Mouse (Mus musculus) forebrain, postnatal 0 days (tissue): ENCODE measurements around the gene Fam20a. TPM values are rescaled to one million over a fixed set of nuclear protein-coding genes. Genes with fewer than 3 reads are reported as not detected.
"Not testable (repeated sequence)": the region's sequence is repeated elsewhere in the genome, so short reads cannot be mapped to it uniquely, and the experiment has no call there.

Experiments used
- ATAC-seq: fragments of 200-750 bp; cut with Nextera tagmentation; 2 replicates; pipeline ENCODE4 v1.8.0; 2017; ENCODE audit warnings: mild to moderate bottlenecking, moderate library complexity
- DNase-seq: peaks from one replicate; pipeline ENCODE4 v3.0.0-alpha.2; 2015
- H3K27ac ChIP-seq: fragments of 300-500 bp; sonication (generic); 2 replicates; pipeline ENCODE4 v1.5.1; 2014; ENCODE audit warnings: low read depth, mild to moderate bottlenecking, antibody characterized with exemption, low read length, moderate library complexity, mixed read lengths
- H3K27me3 ChIP-seq: fragments of 300-500 bp; sonication (generic); 2 replicates; pipeline ENCODE4 v1.6.1; 2014; ENCODE audit warnings: mild to moderate bottlenecking, low read length, mixed read lengths; ENCODE audit not compliant: insufficient read depth
- H3K36me3 ChIP-seq: fragments of 300-500 bp; sonication (generic); 2 replicates; pipeline ENCODE4 v1.6.1; 2014; ENCODE audit warnings: mild to moderate bottlenecking, moderate library complexity; ENCODE audit not compliant: insufficient read depth
- H3K4me1 ChIP-seq: fragments of 300-500 bp; sonication (generic); 2 replicates; pipeline ENCODE4 v1.6.1; 2014; ENCODE audit warnings: antibody characterized with exemption; ENCODE audit not compliant: insufficient read depth
- H3K4me2 ChIP-seq: fragments of 300-500 bp; sonication (generic); 2 replicates; pipeline ENCODE4 v1.6.1; 2014; ENCODE audit warnings: low read depth, mild to moderate bottlenecking, moderate library complexity
- H3K4me3 ChIP-seq: fragments of 300-500 bp; sonication (generic); 2 replicates; pipeline ENCODE4 v1.5.1; 2014; ENCODE audit warnings: low read depth, low read length, mixed read lengths
- H3K9ac ChIP-seq: fragments of 300-500 bp; sonication (generic); 2 replicates; pipeline ENCODE4 v1.6.1; 2014; ENCODE audit warnings: mild to moderate bottlenecking
- H3K9me3 ChIP-seq: fragments of 300-500 bp; sonication (generic); 2 replicates; pipeline ENCODE4 v1.6.1; 2016; ENCODE audit warnings: low read length
- CTCF ChIP-seq: sonication (generic); IDR thresholded peaks from 2 replicates; pipeline ENCODE4 v1.5.1; 2016; ENCODE audit warnings: antibody characterized with exemption, control low read depth, low read depth
- WGBS: fragments of 180-500 bp; shearing (Covaris S2); extraction: QIAGEN DNeasy Blood & Tissue Kit; methylation state at CpG from one replicate; pipeline ENCODE4 v1.1.7; 2014; 5-methylcytosine and 5-hydroxymethylcytosine counted together
- polyA plus RNA-seq: library from polyadenylated mRNA; unstranded; fragments of >200 nt; fragmentation: Nextera tagmentation; extraction: Ambion mirVana; gene quantifications from 2 replicates; pipeline ENCODE4 v1.2.1, GENCODE M21; 2015
- total RNA-seq: library from RNA; depleted of rRNA; stranded (reverse); fragments of >200 nt; gene quantifications from 2 replicates; pipeline ENCODE4 v1.2.3, GENCODE M21; 2014

The Fam20a gene
- total and polyA plus RNA-seq, 2 experiments from 2014 or later = 4.3 to 4.6 TPM

- no peak for TF ChIP-seq CTCF
- ATAC-seq (no peak), DNase-seq (no peak)
- Histone ChIP-seq H3K36me3 (peaks cover 68% of the 10 kb centered on the region), H3K4me1 (no peaks in the 10 kb centered on the region), H3K4me3 (no peak overlapping the region), H3K27me3 (no peaks in the 10 kb centered on the region), H3K9ac (no peak overlapping the region), H3K27ac (no peak overlapping the region), H3K9me3 (no peaks in the 10 kb centered on the region), H3K4me2 (no peak overlapping the region)
- WGBS = 85% methylated on average over 8 of the region's 8 CpGs
These were observed 53.9 kb downstream of the Fam20a start for GRCm38 (mm10) chr11:109668115-109668725.

- Histone ChIP-seq H3K36me3 (peaks cover 74% of the 10 kb centered on the region), H3K9me3 (no peaks in the 10 kb centered on the region), H3K4me3 (no peak overlapping the region), H3K4me1 (no peaks in the 10 kb centered on the region), H3K9ac (no peak overlapping the region), H3K27ac (no peak overlapping the region), H3K27me3 (no peaks in the 10 kb centered on the region), H3K4me2 (no peak overlapping the region)
- DNase-seq (no peak), ATAC-seq (no peak)
- TF ChIP-seq CTCF = no peak
- WGBS = 89% methylated on average over 19 of the region's 19 CpGs
These were observed 54.7 kb downstream of the Fam20a start for GRCm38 (mm10) chr11:109667371-109667770.

GRCm38 (mm10) chr11:109666411-109666810 lies 55.7 kb downstream of the Fam20a start:
- no peak for TF ChIP-seq CTCF
- Histone ChIP-seq H3K4me3 (no peak overlapping the region), H3K4me2 (no peak overlapping the region), H3K9ac (no peak overlapping the region), H3K36me3 (peaks cover 72% of the 10 kb centered on the region), H3K9me3 (no peaks in the 10 kb centered on the region), H3K27me3 (no peaks in the 10 kb centered on the region), H3K27ac (no peak overlapping the region), H3K4me1 (no peaks in the 10 kb centered on the region)
- WGBS = 86% methylated on average over 13 of the region's 13 CpGs
- DNase-seq (no peak), ATAC-seq (no peak)

- WGBS = 86% methylated on average over 6 of the region's 6 CpGs
- Histone ChIP-seq H3K27me3 (no peaks in the 10 kb centered on the region), H3K9ac (no peak overlapping the region), H3K4me3 (no peak overlapping the region), H3K4me2 (no peak overlapping the region), H3K9me3 (no peaks in the 10 kb centered on the region), H3K4me1 (no peaks in the 10 kb centered on the region), H3K27ac (no peak overlapping the region), H3K36me3 (peaks cover 78% of the 10 kb centered on the region)
- no peak for TF ChIP-seq CTCF
- DNase-seq = no peak
- no peak for ATAC-seq
These were observed 56.7 kb downstream of the Fam20a start for GRCm38 (mm10) chr11:109665424-109665823.

- no peak overlapping the region for H3K4me2 ChIP-seq
- H3K27ac ChIP-seq = no peak overlapping the region
- DNase-seq (no peak), ATAC-seq (no peak)
- no peaks in the 10 kb centered on the region for H3K4me1 ChIP-seq
- no peak overlapping the region for H3K4me3 ChIP-seq
- H3K9ac ChIP-seq = no peak overlapping the region
- TF ChIP-seq CTCF = no peak
- no peaks in the 10 kb centered on the region for H3K9me3 ChIP-seq
- 91% methylated on average over 13 of the region's 13 CpGs for WGBS
- H3K27me3 ChIP-seq = no peaks in the 10 kb centered on the region
- H3K36me3 ChIP-seq = peaks cover 83% of the 10 kb centered on the region
These were observed 57.8 kb downstream of the Fam20a start for GRCm38 (mm10) chr11:109664293-109664692.

- WGBS = 91% methylated on average over 8 of the region's 8 CpGs
These were observed 61.6 kb downstream of the Fam20a start for GRCm38 (mm10) chr11:109660526-109660925.

GRCm38 (mm10) chr11:109656232-109656631 lies 65.8 kb downstream of the Fam20a start:
- Histone ChIP-seq H3K36me3 (peaks cover 40% of the 10 kb centered on the region), H3K27ac (no peak overlapping the region), H3K4me2 (no peak overlapping the region), H3K4me1 (peaks cover 13% of the 10 kb centered on the region; the same call in 1 of the 2 replicates), H3K4me3 (no peak overlapping the region), H3K9ac (no peak overlapping the region), H3K9me3 (no peaks in the 10 kb centered on the region), H3K27me3 (no peaks in the 10 kb centered on the region)
- no peak for ATAC-seq
- no peak for TF ChIP-seq CTCF
- 92% methylated on average over 7 of the region's 7 CpGs for WGBS
- DNase-seq = no peak

More at GRCm38 (mm10) chr11:109660526-109660925, 61.6 kb downstream of the Fam20a start:
- peaks cover 69% of the 10 kb centered on the region for H3K36me3 ChIP-seq
- H3K27ac ChIP-seq, H3K27me3 ChIP-seq, H3K9ac ChIP-seq, H3K9me3 ChIP-seq, DNase-seq, H3K4me3 ChIP-seq, H3K4me1 ChIP-seq, ATAC-seq, H3K4me2 ChIP-seq: not testable (repeated sequence)
